Mouse (Mus musculus) 3T3-L1 (cell line): Measurements from ENCODE around the gene Fbxw9.

Experiments used
- DNase-seq: peaks from one replicate; pipeline ENCODE4 v3.0.0-alpha.2; 2015; ENCODE audit warnings: low read depth, low spot score

The Fbxw9 gene

GRCm38 (mm10) chr8:85084633-85085032 is 24.8 kb downstream of the Fbxw9 start:
- DNase-seq, result no peak

GRCm38 (mm10) chr8:85086238-85086637 is 26.4 kb downstream of the Fbxw9 start:
- DNase-seq, result no peak

- DNase-seq, result peak; percentile 62
Observed at GRCm38 (mm10) chr8:85088771-85089170, 28.9 kb downstream of the Fbxw9 start.

GRCm38 (mm10) chr8:85090856-85091255 is 31.0 kb downstream of the Fbxw9 start:
- no peak for DNase-seq

- DNase-seq, result no peak
Observed at GRCm38 (mm10) chr8:85091526-85092090, 31.8 kb downstream of the Fbxw9 start.

- DNase-seq, result no peak
Observed at GRCm38 (mm10) chr8:85095051-85095450, 35.2 kb downstream of the Fbxw9 start.

GRCm38 (mm10) chr8:85095566-85095965 is 35.7 kb downstream of the Fbxw9 start:
- DNase-seq, result no peak

- no peak for DNase-seq
Observed at GRCm38 (mm10) chr8:85096196-85096595, 36.3 kb downstream of the Fbxw9 start.

GRCm38 (mm10) chr8:85096850-85097249 is 37.0 kb downstream of the Fbxw9 start:
- no peak for DNase-seq

- no peak for DNase-seq
Observed at GRCm38 (mm10) chr8:85100076-85100665, 40.3 kb downstream of the Fbxw9 start.

- no peak for DNase-seq
Observed at GRCm38 (mm10) chr8:85113241-85113640, 53.4 kb downstream of the Fbxw9 start.

- no peak for DNase-seq
Observed at GRCm38 (mm10) chr8:85115501-85115900, 55.6 kb downstream of the Fbxw9 start.
